Mouse (Mus musculus): ENCODE data around the gene Rnf216. TPM values are rescaled to one million over a fixed set of nuclear protein-coding genes. Genes with fewer than 3 reads are reported as not detected.

Gene Rnf216
- polyA plus RNA-seq, 1 experiment from 2014 or later = 48.0 TPM

GRCm38 (mm10) chr5:143132935-143133514 is 20.2 kb upstream of the Rnf216 start:
- POLR2A ChIA-PET = interaction anchor here (1.3 kb wide), 1 partner anchor 30 kb away, joined by 3 read pairs; no protein-coding TSS in a partner anchor
- no peak for DNase-seq (ENCODE audit: low read depth, low spot score)
- in situ Hi-C loops (cut with MboI; ENCODE audit: low pct_unique_long_range_greater_than_20kb) = loop anchor here (5.0 kb wide), 1 partner anchor 391 kb away; no protein-coding TSS in a partner anchor
- ATAC-seq = no peak
- CTCF ChIA-PET = interaction anchor here (1.4 kb wide), 1 partner anchor 16 kb away, joined by 3 read pairs; no protein-coding TSS in a partner anchor
- no peaks in the 10 kb centered on the region for H3K27me3 ChIP-seq
- TF ChIP-seq CTCF (IDR thresholded peaks at IDR 0.05) = no peak

DNA sequence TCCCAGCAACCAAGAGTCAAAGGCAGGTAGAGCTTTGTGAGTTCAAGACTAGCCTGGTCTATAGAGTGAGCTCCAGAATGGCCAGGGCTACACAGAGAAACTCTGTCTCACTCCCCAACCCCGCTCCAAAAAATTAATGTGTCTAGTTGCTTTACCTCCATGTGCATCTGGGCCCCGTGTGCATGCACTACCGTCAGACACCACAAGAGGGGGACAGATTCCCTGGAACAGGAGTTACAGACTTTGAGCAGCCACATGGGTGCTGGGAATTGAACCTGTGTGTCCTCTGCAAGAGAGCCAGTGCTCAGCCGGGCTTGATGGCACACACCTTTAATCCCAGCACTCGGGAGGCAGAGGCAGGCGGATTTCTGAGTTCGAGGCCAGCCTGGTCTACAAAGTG is 17.5 kb upstream of the Rnf216 start:
- ATAC-seq = no peak
- no peak for DNase-seq (ENCODE audit: low read depth, low spot score)
- TF ChIP-seq CTCF (IDR thresholded peaks at IDR 0.05) = peak; percentile 63
- H3K27me3 ChIP-seq = no peaks in the 10 kb centered on the region
- ChIA-PET CTCF (interaction anchor here (1.5 kb wide), 1 partner anchor 9 kb away, joined by 4 read pairs; no protein-coding TSS in a partner anchor), POLR2A (interaction anchor here (0.7 kb wide), 1 partner anchor 18 kb away, joined by 4 read pairs; the partner anchor contains the start of gene Rnf216)
- in situ Hi-C loops (cut with MboI; ENCODE audit: low pct_unique_long_range_greater_than_20kb) = loop anchor here (5.0 kb wide), 1 partner anchor 388 kb away; no protein-coding TSS in a partner anchor

GRCm38 (mm10) chr5:143129101-143129500 is 16.3 kb upstream of the Rnf216 start:
- ChIA-PET CTCF (no interaction called here), POLR2A (no interaction called here)
- ATAC-seq (no peak), DNase-seq (ENCODE audit: low read depth, low spot score) (no peak)
- H3K27me3 ChIP-seq = no peaks in the 10 kb centered on the region
- no peak for TF ChIP-seq CTCF (IDR thresholded peaks at IDR 0.05)
- in situ Hi-C loops (cut with MboI; ENCODE audit: low pct_unique_long_range_greater_than_20kb) = no loop called here

DNA sequence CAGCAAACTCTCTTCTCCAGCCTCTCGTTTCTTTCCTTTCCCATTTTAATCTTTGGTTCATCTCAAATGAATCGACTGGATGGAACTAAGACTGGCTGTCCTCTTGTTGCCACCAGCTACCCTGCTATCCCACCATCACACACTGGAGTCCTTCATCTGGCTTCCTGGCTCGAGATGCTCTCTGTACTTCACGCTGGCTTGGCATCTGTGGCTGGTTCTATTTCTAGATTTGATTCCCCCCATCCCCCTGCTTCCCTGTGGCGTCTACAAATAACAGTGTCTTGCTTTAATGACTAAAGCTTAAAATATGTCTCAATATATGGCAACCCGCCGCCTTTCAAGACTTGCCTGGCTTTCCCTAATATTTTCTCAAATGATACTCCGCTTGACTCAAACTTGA is 15.0 kb upstream of the Rnf216 start:
- H3K27me3 ChIP-seq = no peaks in the 10 kb centered on the region
- in situ Hi-C loops (cut with MboI; ENCODE audit: low pct_unique_long_range_greater_than_20kb) = no loop called here
- DNase-seq (ENCODE audit: low read depth, low spot score) (no peak), ATAC-seq (no peak)
- CTCF ChIA-PET = no interaction called here
- TF ChIP-seq CTCF (IDR thresholded peaks at IDR 0.05) = no peak
- POLR2A ChIA-PET = interaction anchor here (0.5 to 1.2 kb wide), 3 partner anchors 8 to 100 kb away, joined by 3 to 4 read pairs (median 3); no protein-coding TSS in a partner anchor

- no peak for TF ChIP-seq CTCF (IDR thresholded peaks at IDR 0.05)
- no peak for DNase-seq (ENCODE audit: low read depth, low spot score)
These were observed 14.1 kb upstream of the Rnf216 start for GRCm38 (mm10) chr5:143126908-143127307.

GRCm38 (mm10) chr5:143126089-143126488 is 13.3 kb upstream of the Rnf216 start:
- no peaks in the 10 kb centered on the region for H3K27me3 ChIP-seq
- no peak for TF ChIP-seq CTCF (IDR thresholded peaks at IDR 0.05)
- CTCF ChIA-PET = no interaction called here
- in situ Hi-C loops (cut with MboI; ENCODE audit: low pct_unique_long_range_greater_than_20kb) = no loop called here
- POLR2A ChIA-PET = no interaction called here
- ATAC-seq (no peak), DNase-seq (ENCODE audit: low read depth, low spot score) (no peak)

More at GRCm38 (mm10) chr5:143126908-143127307, 14.1 kb upstream of the Rnf216 start:
- POLR2A ChIA-PET = no interaction called here
- CTCF ChIA-PET = no interaction called here
- H3K27me3 ChIP-seq = no peaks in the 10 kb centered on the region
- in situ Hi-C loops (cut with MboI; ENCODE audit: low pct_unique_long_range_greater_than_20kb) = no loop called here
- ATAC-seq = no peak

GRCm38 (mm10) chr5:143125601-143126000 is 12.8 kb upstream of the Rnf216 start:
- POLR2A ChIA-PET = no interaction called here
- no peak for DNase-seq (ENCODE audit: low read depth, low spot score)
- TF ChIP-seq CTCF (IDR thresholded peaks at IDR 0.05) = no peak

DNA sequence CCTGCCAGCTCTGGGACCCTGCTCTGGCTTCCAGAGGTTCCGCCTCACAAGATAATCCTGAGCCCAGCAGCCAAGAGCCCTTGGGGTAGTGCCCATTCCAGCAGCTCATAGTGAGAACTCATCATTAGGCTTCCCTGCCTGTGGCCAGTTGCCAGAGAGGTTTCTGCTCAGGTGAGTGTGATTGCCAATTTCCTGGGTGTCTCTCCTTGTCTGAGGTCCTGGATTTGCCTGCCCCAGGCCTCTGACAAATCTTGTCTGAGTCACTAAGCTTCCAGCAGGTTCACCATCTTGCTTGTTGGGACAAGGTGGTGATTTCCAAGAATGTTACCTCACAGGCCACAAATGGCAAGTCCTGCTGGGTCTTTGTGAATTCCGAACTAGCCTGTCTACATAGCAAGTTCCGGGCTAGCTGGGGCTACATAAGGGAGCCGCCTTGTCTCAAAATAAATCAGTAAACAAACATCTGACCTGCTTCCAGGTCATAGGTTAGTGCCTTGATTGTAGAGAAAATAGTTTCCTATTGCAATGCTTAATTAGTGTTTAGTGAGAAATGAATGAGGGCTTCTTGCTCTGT is 12.1 kb upstream of the Rnf216 start:
- DNase-seq (ENCODE audit: low read depth, low spot score) (no peak), ATAC-seq (no peak)
- in situ Hi-C loops (cut with MboI; ENCODE audit: low pct_unique_long_range_greater_than_20kb) = no loop called here
- ChIA-PET POLR2A (interaction anchor here (1.2 kb wide), 1 partner anchor 10 kb away, joined by 3 read pairs; no protein-coding TSS in a partner anchor), CTCF (interaction anchor here (1.6 kb wide), 1 partner anchor 38 kb away, joined by 3 read pairs; no protein-coding TSS in a partner anchor)
- no peaks in the 10 kb centered on the region for H3K27me3 ChIP-seq
- no peak for TF ChIP-seq CTCF (IDR thresholded peaks at IDR 0.05)

More at GRCm38 (mm10) chr5:143125601-143126000, 12.8 kb upstream of the Rnf216 start:
- in situ Hi-C loops (cut with MboI; ENCODE audit: low pct_unique_long_range_greater_than_20kb) = no loop called here
- ATAC-seq = no peak
- no peaks in the 10 kb centered on the region for H3K27me3 ChIP-seq
- CTCF ChIA-PET = interaction anchor here (1.6 kb wide), 1 partner anchor 37 kb away, joined by 3 read pairs; no protein-coding TSS in a partner anchor

DNA sequence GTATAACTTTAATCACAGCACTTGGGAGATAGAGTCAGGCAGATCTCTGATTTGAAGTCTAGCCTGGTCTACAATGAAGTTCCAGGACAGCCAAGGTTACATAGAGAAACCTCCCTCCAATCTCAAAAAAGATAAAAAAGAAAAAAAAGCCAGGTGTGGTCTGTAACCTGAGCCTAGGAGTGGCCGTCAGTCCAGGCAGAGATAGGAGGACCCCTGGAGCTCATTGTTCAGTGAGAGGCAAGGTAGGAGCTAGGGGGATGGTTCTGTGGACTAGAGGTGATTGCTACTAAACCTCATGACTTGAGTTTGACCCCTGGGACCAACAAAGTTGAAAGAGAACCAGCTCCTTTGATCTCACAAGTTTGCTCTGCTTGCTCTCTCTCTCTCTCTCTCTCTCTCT is 9.9 kb upstream of the Rnf216 start:
- CTCF ChIA-PET = no interaction called here
- no peak for DNase-seq (ENCODE audit: low read depth, low spot score)

DNA sequence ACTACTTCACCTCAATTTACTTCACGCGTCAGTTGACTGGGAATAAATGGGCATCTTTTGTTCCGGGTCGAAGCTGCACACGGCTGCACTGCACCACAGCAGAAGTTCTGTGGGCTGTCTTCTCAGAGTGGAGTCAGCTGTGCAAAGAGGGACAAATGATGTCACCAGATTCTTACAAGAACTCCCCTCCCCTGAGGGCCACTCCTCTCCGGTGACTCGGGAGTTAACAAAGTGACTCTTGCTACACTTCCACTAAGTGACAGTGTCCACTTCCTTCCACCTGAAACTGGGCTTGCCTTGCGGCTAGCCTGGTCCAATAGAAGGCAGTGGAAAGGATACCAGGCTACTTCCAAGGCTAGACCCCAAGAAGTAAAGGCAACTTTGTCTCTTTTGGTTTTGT is 9.3 kb upstream of the Rnf216 start:
- no peak for TF ChIP-seq CTCF (IDR thresholded peaks at IDR 0.05)
- no peak for DNase-seq (ENCODE audit: low read depth, low spot score)
- ChIA-PET POLR2A (no interaction called here), CTCF (interaction anchor here (1.4 kb wide), 1 partner anchor 9 kb away, joined by 4 read pairs; no protein-coding TSS in a partner anchor)
- no peak for ATAC-seq
- in situ Hi-C loops (cut with MboI; ENCODE audit: low pct_unique_long_range_greater_than_20kb) = no loop called here
- H3K27me3 ChIP-seq = no peaks in the 10 kb centered on the region

More for the DNA sequence above, 9.9 kb upstream of the Rnf216 start:
- TF ChIP-seq CTCF (IDR thresholded peaks at IDR 0.05) = no peak
- ATAC-seq = no peak
- POLR2A ChIA-PET = no interaction called here
- no peaks in the 10 kb centered on the region for H3K27me3 ChIP-seq
- in situ Hi-C loops (cut with MboI; ENCODE audit: low pct_unique_long_range_greater_than_20kb) = no loop called here

GRCm38 (mm10) chr5:143106842-143107241 is 6.0 kb downstream of the Rnf216 start:
- DNase-seq (ENCODE audit: low read depth, low spot score) = no peak
- CTCF ChIA-PET = interaction anchor here (2.8 kb wide), 1 partner anchor 11 kb away, joined by 11 read pairs; no protein-coding TSS in a partner anchor
- H3K27me3 ChIP-seq = no peaks in the 10 kb centered on the region
- POLR2A ChIA-PET = no interaction called here
- ATAC-seq = no peak
- in situ Hi-C loops (cut with MboI; ENCODE audit: low pct_unique_long_range_greater_than_20kb) = no loop called here
- TF ChIP-seq CTCF (IDR thresholded peaks at IDR 0.05) = no peak
